Mouse (Mus musculus): ENCODE measurements around the gene Clrn2. TPM values are rescaled to one million over a fixed set of nuclear protein-coding genes. Genes with fewer than 3 reads are reported as not detected.

The Clrn2 gene
- total and polyA plus RNA-seq, 2 experiments, result not detected

- 28% methylated on average over 12 of the region's 12 CpGs for WGBS
- DNase-seq (ENCODE audit: extremely low read depth, low read depth, low spot score), result peak; percentile 80
- peak overlapping the region; percentile 28; the same call in 1 of the 2 replicates for H3K4me3 ChIP-seq (ENCODE audit: insufficient read depth, low read depth, low read length)
- peaks cover 27% of the 10 kb centered on the region; the same call in 1 of the 2 replicates for H3K79me2 ChIP-seq (ENCODE audit: control insufficient read depth, insufficient read depth, low read length)
- peak overlapping the region; percentile 56 for H3K9ac ChIP-seq (ENCODE audit: low read depth, low read length)
- H3K27ac ChIP-seq (replicated peaks; ENCODE audit: insufficient read depth, low read depth, low read length), result peak overlapping the region; percentile 85
- peaks cover 50% of the 10 kb centered on the region for H3K36me3 ChIP-seq (ENCODE audit: control insufficient read depth, insufficient read depth, low read length)
- peaks cover 23% of the 10 kb centered on the region for H3K4me1 ChIP-seq (ENCODE audit: control insufficient read depth, insufficient read depth, low read length)
- H3K27me3 ChIP-seq (ENCODE audit: control insufficient read depth, insufficient read depth, low read length), result no peaks in the 10 kb centered on the region
- TF ChIP-seq POLR2A (IDR thresholded peaks at IDR 0.05; ENCODE audit: extremely low read depth, insufficient read depth, low read length) (no peak), CTCF (IDR thresholded peaks at IDR 0.05; ENCODE audit: low read depth, low read length) (no peak)
Observed at GRCm38 (mm10) chr5:45496930-45497550, 43.5 kb downstream of the Clrn2 start.

GRCm38 (mm10) chr5:45497564-45497963 lies 44.0 kb downstream of the Clrn2 start:
- no peaks in the 10 kb centered on the region for H3K27me3 ChIP-seq (ENCODE audit: control insufficient read depth, insufficient read depth, low read length)
- peak overlapping the region; percentile 85 for H3K27ac ChIP-seq (replicated peaks; ENCODE audit: insufficient read depth, low read depth, low read length)
- WGBS, result 64% methylated on average over 5 of the region's 5 CpGs
- H3K4me3 ChIP-seq (ENCODE audit: insufficient read depth, low read depth, low read length), result no peak overlapping the region
- peaks cover 55% of the 10 kb centered on the region for H3K36me3 ChIP-seq (ENCODE audit: control insufficient read depth, insufficient read depth, low read length)
- H3K79me2 ChIP-seq (ENCODE audit: control insufficient read depth, insufficient read depth, low read length), result peaks cover 27% of the 10 kb centered on the region; the same call in 1 of the 2 replicates
- peaks cover 19% of the 10 kb centered on the region for H3K4me1 ChIP-seq (ENCODE audit: control insufficient read depth, insufficient read depth, low read length)
- DNase-seq (ENCODE audit: extremely low read depth, low read depth, low spot score), result no peak
- no peak overlapping the region for H3K9ac ChIP-seq (ENCODE audit: low read depth, low read length)
- TF ChIP-seq CTCF (IDR thresholded peaks at IDR 0.05; ENCODE audit: low read depth, low read length), result no peak
- TF ChIP-seq POLR2A (IDR thresholded peaks at IDR 0.05; ENCODE audit: extremely low read depth, insufficient read depth, low read length), result no peak

- Histone ChIP-seq H3K4me3 (ENCODE audit: insufficient read depth, low read depth, low read length) (no peak overlapping the region), H3K9ac (ENCODE audit: low read depth, low read length) (no peak overlapping the region), H3K79me2 (ENCODE audit: control insufficient read depth, insufficient read depth, low read length) (0 out of 2 replicates have a peak, but pooled peaks cover 2% of the 10 kb centered on the region), H3K36me3 (ENCODE audit: control insufficient read depth, insufficient read depth, low read length) (peaks cover 62% of the 10 kb centered on the region), H3K27me3 (ENCODE audit: control insufficient read depth, insufficient read depth, low read length) (no peaks in the 10 kb centered on the region), H3K27ac (replicated peaks; ENCODE audit: insufficient read depth, low read depth, low read length) (no peak overlapping the region), H3K4me1 (ENCODE audit: control insufficient read depth, insufficient read depth, low read length) (peaks cover 12% of the 10 kb centered on the region)
- TF ChIP-seq POLR2A (IDR thresholded peaks at IDR 0.05; ENCODE audit: extremely low read depth, insufficient read depth, low read length) (no peak), CTCF (IDR thresholded peaks at IDR 0.05; ENCODE audit: low read depth, low read length) (no peak)
- no peak for DNase-seq (ENCODE audit: extremely low read depth, low read depth, low spot score)
- WGBS, result 83% methylated on average over 7 of the region's 7 CpGs
Observed at GRCm38 (mm10) chr5:45510071-45510470, 56.5 kb downstream of the Clrn2 start.

- WGBS, result 68% methylated on average over 6 of the region's 6 CpGs
- Histone ChIP-seq H3K27ac (replicated peaks; ENCODE audit: insufficient read depth, low read depth, low read length) (peak overlapping the region; percentile 32), H3K36me3 (ENCODE audit: control insufficient read depth, insufficient read depth, low read length) (peaks cover 44% of the 10 kb centered on the region), H3K4me3 (ENCODE audit: insufficient read depth, low read depth, low read length) (no peak overlapping the region), H3K79me2 (ENCODE audit: control insufficient read depth, insufficient read depth, low read length) (no peaks in the 10 kb centered on the region), H3K4me1 (ENCODE audit: control insufficient read depth, insufficient read depth, low read length) (peaks cover 20% of the 10 kb centered on the region), H3K9ac (ENCODE audit: low read depth, low read length) (no peak overlapping the region), H3K27me3 (ENCODE audit: control insufficient read depth, insufficient read depth, low read length) (no peaks in the 10 kb centered on the region)
- TF ChIP-seq POLR2A (IDR thresholded peaks at IDR 0.05; ENCODE audit: extremely low read depth, insufficient read depth, low read length) (no peak), CTCF (IDR thresholded peaks at IDR 0.05; ENCODE audit: low read depth, low read length) (no peak)
- DNase-seq (ENCODE audit: extremely low read depth, low read depth, low spot score), result peak; percentile 75
Observed at GRCm38 (mm10) chr5:45512908-45513307, 59.4 kb downstream of the Clrn2 start.

- H3K4me1 ChIP-seq (ENCODE audit: control insufficient read depth, insufficient read depth, low read length), result peaks cover 20% of the 10 kb centered on the region
- no peak overlapping the region for H3K4me3 ChIP-seq (ENCODE audit: insufficient read depth, low read depth, low read length)
- peaks cover 39% of the 10 kb centered on the region for H3K36me3 ChIP-seq (ENCODE audit: control insufficient read depth, insufficient read depth, low read length)
- peak overlapping the region; percentile 32; the same call in 1 of the 2 replicates for H3K27ac ChIP-seq (replicated peaks; ENCODE audit: insufficient read depth, low read depth, low read length)
- TF ChIP-seq CTCF (IDR thresholded peaks at IDR 0.05; ENCODE audit: low read depth, low read length), result peak; percentile 35; the same call in 1 of the 2 replicates
- no peak for TF ChIP-seq POLR2A (IDR thresholded peaks at IDR 0.05; ENCODE audit: extremely low read depth, insufficient read depth, low read length)
- H3K9ac ChIP-seq (ENCODE audit: low read depth, low read length), result no peak overlapping the region
- WGBS, result 60% methylated on average over 2 of the region's 2 CpGs
- no peaks in the 10 kb centered on the region for H3K79me2 ChIP-seq (ENCODE audit: control insufficient read depth, insufficient read depth, low read length)
- DNase-seq (ENCODE audit: extremely low read depth, low read depth, low spot score), result peak; percentile 91
- H3K27me3 ChIP-seq (ENCODE audit: control insufficient read depth, insufficient read depth, low read length), result no peaks in the 10 kb centered on the region
Observed at GRCm38 (mm10) chr5:45513511-45513910, 60.0 kb downstream of the Clrn2 start.

Other genes with a start within 250 kb of the Clrn2 start
- 640 and 691 TPM in 2 replicates for gene Qdpr, start 3.5 kb upstream of the Clrn2 start, total RNA-seq (2014; rRNA removed)
- 491 and 636 TPM in 2 replicates for gene Qdpr, start 3.5 kb upstream of the Clrn2 start, polyA plus RNA-seq (2012; rRNA removed)
- 300 and 328 TPM in 2 replicates for gene Lap3, start 39.6 kb downstream of the Clrn2 start, total RNA-seq (2014; rRNA removed)
- 92.9 and 108 TPM in 2 replicates for gene Lap3, start 39.6 kb downstream of the Clrn2 start, polyA plus RNA-seq (2012; rRNA removed)
- 27.2 and 39.1 TPM in 2 replicates for gene Med28, start 66.5 kb downstream of the Clrn2 start, total RNA-seq (2014; rRNA removed)
- gene Med28, start 66.5 kb downstream of the Clrn2 start, polyA plus RNA-seq (2012; rRNA removed), result 43.3 and 44.8 TPM in 2 replicates
- gene Fam184b, start 185.9 kb downstream of the Clrn2 start, total RNA-seq (2014; rRNA removed), result under 0.01 and 0.07 TPM in 2 replicates
- 0.06 TPM in 2 replicates for gene Fam184b, start 185.9 kb downstream of the Clrn2 start, polyA plus RNA-seq (2012; rRNA removed)
- gene Ncapg, start 216.2 kb downstream of the Clrn2 start, total RNA-seq (2014; rRNA removed), result 0.46 and 1.1 TPM in 2 replicates
- gene Ncapg, start 216.2 kb downstream of the Clrn2 start, polyA plus RNA-seq (2012; rRNA removed), result 0.02 TPM in 1 of 2 replicates, not detected in the other